Mouse (Mus musculus): Measurements from ENCODE around the gene 1700003H04Rik.

Gene 1700003H04Rik

DNA sequence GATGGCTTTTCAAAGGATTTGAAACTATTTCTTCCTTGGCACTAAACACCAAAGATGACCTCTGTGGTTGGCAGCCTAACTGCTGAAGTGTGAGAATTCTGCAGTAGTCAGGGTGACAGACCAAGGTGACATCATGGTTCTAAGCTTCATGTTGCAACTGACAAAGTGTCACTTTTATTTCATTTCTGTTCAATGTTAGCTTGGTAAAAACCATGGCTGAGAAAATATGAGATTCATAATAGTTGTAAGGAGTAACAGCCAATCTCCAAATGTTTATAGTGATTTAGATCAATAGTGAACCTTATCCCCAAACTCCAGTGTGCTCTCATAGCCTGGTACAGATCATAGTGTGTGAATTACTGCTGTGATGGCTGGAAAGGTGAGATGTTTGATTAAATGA lies at the start of gene 1700003H04Rik:
Gene 1700003H04Rik, minus strand, starts transcription at position 101 of the 400 bp plus-strand sequence.
- DNase-seq (ENCODE audit: low spot score in 2 of 2): no peak

DNA sequence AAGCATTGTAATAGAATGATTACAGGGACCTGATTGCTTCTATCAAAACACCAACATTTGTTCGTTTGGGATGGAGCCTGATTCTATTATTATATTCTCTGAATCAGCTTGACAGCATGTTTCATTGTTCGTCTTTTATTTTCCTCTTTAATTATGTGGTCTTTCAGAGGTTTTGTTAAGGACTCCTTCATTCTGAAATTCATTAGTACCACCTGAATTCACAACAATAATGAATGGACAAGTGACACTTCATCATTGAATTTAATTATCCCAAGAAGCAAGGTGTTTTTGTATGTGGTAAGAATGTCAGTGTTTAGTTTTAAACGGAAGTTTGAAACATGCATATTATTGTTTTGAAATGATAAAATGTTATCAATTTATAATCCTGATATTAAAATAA lies 42.1 kb upstream of the 1700003H04Rik start:
- no peak for DNase-seq (ENCODE audit: low spot score in 2 of 2)

DNA sequence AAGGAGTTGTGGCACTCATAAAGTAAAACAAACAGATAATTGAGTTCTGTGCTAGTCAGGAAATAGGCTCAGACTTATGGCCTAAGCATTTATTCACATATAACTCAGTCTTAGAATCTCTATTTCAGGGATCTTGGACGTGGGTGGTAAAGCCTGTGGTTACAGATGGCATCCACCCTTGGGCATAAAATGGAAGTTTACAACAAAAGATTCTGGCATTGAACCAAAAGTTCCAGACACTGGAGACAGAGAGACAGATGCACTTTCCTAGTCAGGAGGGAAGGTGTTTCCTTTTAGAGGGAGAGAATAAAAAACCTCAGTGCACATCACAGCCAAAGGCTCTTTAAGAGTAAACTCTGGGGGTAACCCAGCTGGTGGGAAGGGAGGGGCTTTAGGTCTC lies 32.4 kb upstream of the 1700003H04Rik start:
- DNase-seq (ENCODE audit: low spot score in 2 of 2): no peak

DNA sequence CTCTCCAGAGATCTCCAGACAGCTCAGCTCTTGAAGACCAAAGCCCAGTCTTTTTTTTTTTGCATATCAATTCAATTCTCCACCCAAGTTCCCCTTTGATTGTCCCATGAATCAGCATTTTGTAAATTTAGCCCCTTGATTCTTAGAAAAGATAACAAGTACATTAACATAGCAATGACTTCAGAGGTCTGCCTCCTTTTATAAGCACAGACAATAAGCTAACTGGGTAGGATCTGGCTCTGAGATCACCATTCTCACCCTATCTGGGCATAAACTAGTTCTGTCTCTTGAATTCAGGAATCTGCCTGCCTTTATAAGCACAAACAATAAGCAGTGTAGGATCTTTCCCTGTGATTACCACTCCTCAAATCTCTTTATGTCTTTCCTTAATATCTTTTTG lies 29.1 kb upstream of the 1700003H04Rik start:
- no peak for DNase-seq (ENCODE audit: low spot score in 2 of 2)

- DNase-seq (ENCODE audit: low spot score in 2 of 2): no peak
Observed at GRCm38 (mm10) chr3:124606021-124606517, 25.2 kb upstream of the 1700003H04Rik start.

DNA sequence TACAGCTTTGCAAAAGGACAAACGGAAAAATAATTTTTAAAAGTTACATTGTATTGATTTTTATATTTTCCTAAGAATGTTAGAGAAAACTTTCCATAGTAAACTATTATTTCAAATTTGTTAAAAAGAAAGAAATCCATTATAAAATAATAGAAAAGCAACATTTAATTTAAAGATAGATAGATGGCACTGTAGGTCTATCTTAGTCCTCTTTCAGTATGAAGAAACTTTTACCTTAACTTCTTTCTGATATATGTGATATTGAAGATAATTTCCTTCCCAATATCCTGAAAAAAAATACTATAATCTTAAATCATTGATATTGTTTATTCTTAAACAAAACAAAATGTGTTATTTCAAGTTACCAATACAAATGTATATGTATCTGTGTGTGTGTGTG lies 24.6 kb upstream of the 1700003H04Rik start:
- DNase-seq (ENCODE audit: low spot score in 2 of 2): no peak

- no peak for DNase-seq (ENCODE audit: low spot score in 2 of 2)
Observed at GRCm38 (mm10) chr3:124597789-124598188, 16.9 kb upstream of the 1700003H04Rik start.

- DNase-seq (ENCODE audit: low spot score in 2 of 2): no peak
Observed at GRCm38 (mm10) chr3:124587534-124587933, 6.6 kb upstream of the 1700003H04Rik start.

- no peak for DNase-seq (ENCODE audit: low spot score in 2 of 2)
Observed at GRCm38 (mm10) chr3:124585761-124586160, 4.9 kb upstream of the 1700003H04Rik start.

DNA sequence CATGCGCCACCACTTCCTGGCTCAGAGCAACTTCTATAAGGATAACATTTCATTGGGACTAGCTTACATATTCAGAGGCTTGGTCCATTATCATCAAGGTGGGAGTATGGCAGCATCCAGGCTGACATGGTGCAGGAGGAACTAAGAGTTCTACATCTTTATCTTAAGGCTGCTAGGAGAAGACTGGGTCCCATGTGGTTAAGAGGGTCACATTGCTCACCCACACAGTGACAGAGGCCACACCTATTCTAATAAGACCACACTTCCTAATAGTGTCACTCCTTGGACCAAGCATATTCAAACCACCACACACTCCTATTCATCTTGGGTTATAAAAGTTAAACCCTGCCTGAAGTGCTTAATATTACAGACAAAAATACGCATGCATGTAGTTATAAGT lies 23.6 kb downstream of the 1700003H04Rik start:
- no peak for DNase-seq (ENCODE audit: low spot score in 2 of 2)

GRCm38 (mm10) chr3:124555963-124556362 lies 24.9 kb downstream of the 1700003H04Rik start:
- DNase-seq (ENCODE audit: low spot score in 2 of 2): no peak

GRCm38 (mm10) chr3:124555092-124555491 lies 25.8 kb downstream of the 1700003H04Rik start:
- DNase-seq (ENCODE audit: low spot score in 2 of 2): no peak

GRCm38 (mm10) chr3:124548898-124549297 lies 32.0 kb downstream of the 1700003H04Rik start:
- DNase-seq (ENCODE audit: low spot score in 2 of 2): no peak

- no peak for DNase-seq (ENCODE audit: low spot score in 2 of 2)
Observed at GRCm38 (mm10) chr3:124538260-124538659, 42.6 kb downstream of the 1700003H04Rik start.

- DNase-seq (ENCODE audit: low spot score in 2 of 2): no peak
Observed at GRCm38 (mm10) chr3:124536602-124537001, 44.3 kb downstream of the 1700003H04Rik start.

DNA sequence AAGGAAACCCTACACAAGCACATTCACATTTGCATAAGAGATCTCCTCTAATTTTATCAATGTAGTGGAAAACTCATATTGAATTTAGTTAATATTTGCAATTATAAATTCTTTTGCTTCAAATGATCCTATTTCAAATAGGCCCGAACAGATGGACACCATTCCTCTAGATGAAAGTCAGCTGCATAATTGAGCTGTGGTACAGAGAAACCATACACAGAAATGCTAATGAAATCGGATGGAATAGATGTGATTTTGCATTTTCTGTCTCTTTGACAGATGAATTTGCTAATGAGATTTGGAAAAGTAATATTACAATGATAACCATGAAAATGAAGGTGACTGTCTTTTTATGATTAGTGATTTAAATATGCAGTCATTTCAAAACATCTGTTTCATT lies 62.1 kb downstream of the 1700003H04Rik start:
- no peak for DNase-seq (ENCODE audit: low spot score in 2 of 2)

Data from urinary bladder, adult 18-20 months (tissue).